Mouse (Mus musculus): ENCODE measurements around the gene Ctu2. TPM values are rescaled to one million over a fixed set of nuclear protein-coding genes. Genes with fewer than 3 reads are reported as not detected.
A peak's percentile ranks its signal among the peaks of the same experiment; 100 is the strongest.

Ctu2 gene
- polyA plus RNA-seq, 1 experiment from 2014 or later = 27.8 TPM

GRCm38 (mm10) chr8:122523652-122524360 is 47.9 kb downstream of the Ctu2 start:
- 20% methylated on average over 23 of the region's 23 CpGs for WGBS
- no peak for ATAC-seq (replicated peaks; ENCODE audit: extremely low read depth, insufficient read depth, low FRiP score)
- H3K9ac ChIP-seq (ENCODE audit: low read length) = peak overlapping the region; percentile 59
- peaks cover 52% of the 10 kb centered on the region for H3K4me1 ChIP-seq (ENCODE audit: control insufficient read depth, insufficient read depth, low read length)
- H3K27me3 ChIP-seq (ENCODE audit: control insufficient read depth, insufficient read depth, low read length) = no peaks in the 10 kb centered on the region
- peak overlapping the region; percentile 15; the same call in 1 of the 2 replicates for H3K4me3 ChIP-seq (ENCODE audit: low read length)
- H3K27ac ChIP-seq (ENCODE audit: low read length) = peak overlapping the region; percentile 77
- no peaks in the 10 kb centered on the region for H3K9me3 ChIP-seq (replicated peaks; ENCODE audit: control insufficient read depth, low read length)
- no peaks in the 10 kb centered on the region for H3K36me3 ChIP-seq (ENCODE audit: control insufficient read depth, insufficient read depth)
- peak overlapping the region; percentile 48 for H3K4me2 ChIP-seq (ENCODE audit: low read depth, low read length)

- Histone ChIP-seq H3K4me1 (ENCODE audit: control insufficient read depth, insufficient read depth, low read length) (peaks cover 52% of the 10 kb centered on the region), H3K4me3 (ENCODE audit: low read length) (no peak overlapping the region), H3K27ac (ENCODE audit: low read length) (peak overlapping the region; percentile 77), H3K36me3 (ENCODE audit: control insufficient read depth, insufficient read depth) (no peaks in the 10 kb centered on the region), H3K9me3 (replicated peaks; ENCODE audit: control insufficient read depth, low read length) (no peaks in the 10 kb centered on the region), H3K27me3 (ENCODE audit: control insufficient read depth, insufficient read depth, low read length) (no peaks in the 10 kb centered on the region), H3K4me2 (ENCODE audit: low read depth, low read length) (peak overlapping the region; percentile 48; the same call in 1 of the 2 replicates), H3K9ac (ENCODE audit: low read length) (no peak overlapping the region)
- no peak for ATAC-seq (replicated peaks; ENCODE audit: extremely low read depth, insufficient read depth, low FRiP score)
- WGBS = 64% methylated on average over 6 of the region's 6 CpGs
Observed at GRCm38 (mm10) chr8:122524506-122524905, 48.6 kb downstream of the Ctu2 start.

GRCm38 (mm10) chr8:122525004-122525403 is 49.1 kb downstream of the Ctu2 start:
- no peaks in the 10 kb centered on the region for H3K36me3 ChIP-seq (ENCODE audit: control insufficient read depth, insufficient read depth)
- no peak for ATAC-seq (replicated peaks; ENCODE audit: extremely low read depth, insufficient read depth, low FRiP score)
- 78% methylated on average over 6 of the region's 6 CpGs for WGBS
- peaks cover 52% of the 10 kb centered on the region for H3K4me1 ChIP-seq (ENCODE audit: control insufficient read depth, insufficient read depth, low read length)
- no peak overlapping the region for H3K4me2 ChIP-seq (ENCODE audit: low read depth, low read length)
- no peaks in the 10 kb centered on the region for H3K27me3 ChIP-seq (ENCODE audit: control insufficient read depth, insufficient read depth, low read length)
- H3K9me3 ChIP-seq (replicated peaks; ENCODE audit: control insufficient read depth, low read length) = no peaks in the 10 kb centered on the region
- no peak overlapping the region for H3K4me3 ChIP-seq (ENCODE audit: low read length)
- no peak overlapping the region for H3K27ac ChIP-seq (ENCODE audit: low read length)
- H3K9ac ChIP-seq (ENCODE audit: low read length) = peak overlapping the region; percentile 31; the same call in 1 of the 2 replicates

- Histone ChIP-seq H3K36me3 (ENCODE audit: control insufficient read depth, insufficient read depth) (no peaks in the 10 kb centered on the region), H3K27me3 (ENCODE audit: control insufficient read depth, insufficient read depth, low read length) (no peaks in the 10 kb centered on the region), H3K4me2 (ENCODE audit: low read depth, low read length) (peak overlapping the region; percentile 4; the same call in 1 of the 2 replicates), H3K27ac (ENCODE audit: low read length) (peak overlapping the region; percentile 83), H3K4me1 (ENCODE audit: control insufficient read depth, insufficient read depth, low read length) (peaks cover 53% of the 10 kb centered on the region), H3K9ac (ENCODE audit: low read length) (peak overlapping the region; percentile 4; the same call in 1 of the 2 replicates), H3K4me3 (ENCODE audit: low read length) (no peak overlapping the region), H3K9me3 (replicated peaks; ENCODE audit: control insufficient read depth, low read length) (no peaks in the 10 kb centered on the region)
- ATAC-seq (replicated peaks; ENCODE audit: extremely low read depth, insufficient read depth, low FRiP score) = no peak
- 31% methylated on average over 3 of the region's 3 CpGs for WGBS
Observed at GRCm38 (mm10) chr8:122526084-122526483, 50.1 kb downstream of the Ctu2 start.

- Histone ChIP-seq H3K36me3 (ENCODE audit: control insufficient read depth, insufficient read depth) (no peaks in the 10 kb centered on the region), H3K4me3 (ENCODE audit: low read length) (no peak overlapping the region), H3K9ac (ENCODE audit: low read length) (peak overlapping the region; percentile 4), H3K27me3 (ENCODE audit: control insufficient read depth, insufficient read depth, low read length) (no peaks in the 10 kb centered on the region), H3K27ac (ENCODE audit: low read length) (peak overlapping the region; percentile 83), H3K9me3 (replicated peaks; ENCODE audit: control insufficient read depth, low read length) (no peaks in the 10 kb centered on the region), H3K4me1 (ENCODE audit: control insufficient read depth, insufficient read depth, low read length) (peaks cover 57% of the 10 kb centered on the region), H3K4me2 (ENCODE audit: low read depth, low read length) (peak overlapping the region; percentile 20)
- ATAC-seq (replicated peaks; ENCODE audit: extremely low read depth, insufficient read depth, low FRiP score) = 0 out of 2 replicates have a peak, but pooled peaks have one; percentile 7
- 19% methylated on average over 7 of the region's 7 CpGs for WGBS
Observed at GRCm38 (mm10) chr8:122526526-122527170, 50.7 kb downstream of the Ctu2 start.

GRCm38 (mm10) chr8:122527937-122528336 is 52.0 kb downstream of the Ctu2 start:
- 91% methylated on average over 3 of the region's 3 CpGs for WGBS
- Histone ChIP-seq H3K4me3 (ENCODE audit: low read length) (no peak overlapping the region), H3K4me1 (ENCODE audit: control insufficient read depth, insufficient read depth, low read length) (peaks cover 53% of the 10 kb centered on the region), H3K27me3 (ENCODE audit: control insufficient read depth, insufficient read depth, low read length) (no peaks in the 10 kb centered on the region), H3K9ac (ENCODE audit: low read length) (no peak overlapping the region), H3K27ac (ENCODE audit: low read length) (no peak overlapping the region), H3K4me2 (ENCODE audit: low read depth, low read length) (no peak overlapping the region), H3K9me3 (replicated peaks; ENCODE audit: control insufficient read depth, low read length) (no peaks in the 10 kb centered on the region), H3K36me3 (ENCODE audit: control insufficient read depth, insufficient read depth) (no peaks in the 10 kb centered on the region)
- ATAC-seq (replicated peaks; ENCODE audit: extremely low read depth, insufficient read depth, low FRiP score) = no peak

- H3K4me3 ChIP-seq (ENCODE audit: low read length) = no peak overlapping the region
- H3K36me3 ChIP-seq (ENCODE audit: control insufficient read depth, insufficient read depth) = no peaks in the 10 kb centered on the region
- no peak overlapping the region for H3K27ac ChIP-seq (ENCODE audit: low read length)
- no peaks in the 10 kb centered on the region for H3K27me3 ChIP-seq (ENCODE audit: control insufficient read depth, insufficient read depth, low read length)
- ATAC-seq (replicated peaks; ENCODE audit: extremely low read depth, insufficient read depth, low FRiP score) = no peak
- no peaks in the 10 kb centered on the region for H3K9me3 ChIP-seq (replicated peaks; ENCODE audit: control insufficient read depth, low read length)
- no peak overlapping the region for H3K4me2 ChIP-seq (ENCODE audit: low read depth, low read length)
- 88% methylated on average over 4 of the region's 4 CpGs for WGBS
- peaks cover 41% of the 10 kb centered on the region for H3K4me1 ChIP-seq (ENCODE audit: control insufficient read depth, insufficient read depth, low read length)
- no peak overlapping the region for H3K9ac ChIP-seq (ENCODE audit: low read length)
Observed at GRCm38 (mm10) chr8:122529159-122529558, 53.2 kb downstream of the Ctu2 start.

GRCm38 (mm10) chr8:122531312-122531711 is 55.4 kb downstream of the Ctu2 start:
- Histone ChIP-seq H3K9me3 (replicated peaks; ENCODE audit: control insufficient read depth, low read length) (no peaks in the 10 kb centered on the region), H3K4me2 (ENCODE audit: low read depth, low read length) (peak overlapping the region; percentile 14; the same call in 1 of the 2 replicates), H3K36me3 (ENCODE audit: control insufficient read depth, insufficient read depth) (no peaks in the 10 kb centered on the region), H3K9ac (ENCODE audit: low read length) (peak overlapping the region; percentile 51; the same call in 1 of the 2 replicates), H3K4me3 (ENCODE audit: low read length) (no peak overlapping the region), H3K4me1 (ENCODE audit: control insufficient read depth, insufficient read depth, low read length) (peaks cover 22% of the 10 kb centered on the region), H3K27me3 (ENCODE audit: control insufficient read depth, insufficient read depth, low read length) (no peaks in the 10 kb centered on the region), H3K27ac (ENCODE audit: low read length) (peak overlapping the region; percentile 79)
- 54% methylated on average over 8 of the region's 8 CpGs for WGBS
- peak; percentile 45 for ATAC-seq (replicated peaks; ENCODE audit: extremely low read depth, insufficient read depth, low FRiP score)
